Mouse (Mus musculus): ENCODE results near the gene Myrip. TPM values are rescaled to one million over a fixed set of nuclear protein-coding genes. Genes with fewer than 3 reads are reported as not detected.
A peak's percentile ranks its signal among the peaks of the same experiment; 100 is the strongest.

The Myrip gene
- polyA plus RNA-seq, 1 experiment, result 1.3 TPM

- Histone ChIP-seq H3K27me3 (replicated peaks; ENCODE audit: control insufficient read depth, insufficient read depth, low read length) (no peaks in the 10 kb centered on the region), H3K27ac (ENCODE audit: insufficient read depth, low read depth, low read length) (no peak overlapping the region), H3K36me3 (ENCODE audit: control insufficient read depth, insufficient read depth, low read length) (no peaks in the 10 kb centered on the region), H3K4me3 (ENCODE audit: insufficient read depth, low read depth, low read length) (no peak overlapping the region), H3K4me1 (ENCODE audit: control insufficient read depth, insufficient read depth, low read length) (no peaks in the 10 kb centered on the region)
- DNase-seq, result no peak
- TF ChIP-seq POLR2A (IDR thresholded peaks at IDR 0.05; ENCODE audit: low read depth, low read length) (no peak), CTCF (conservative IDR thresholded peaks at IDR 0.05; ENCODE audit: insufficient read depth, insufficient read length, low read depth, low read length) (no peak)
- 55% methylated on average over 7 of the region's 7 CpGs for WGBS
These were observed 123.3 kb downstream of the Myrip start for GRCm38 (mm10) chr9:120424567-120424966.

DNA sequence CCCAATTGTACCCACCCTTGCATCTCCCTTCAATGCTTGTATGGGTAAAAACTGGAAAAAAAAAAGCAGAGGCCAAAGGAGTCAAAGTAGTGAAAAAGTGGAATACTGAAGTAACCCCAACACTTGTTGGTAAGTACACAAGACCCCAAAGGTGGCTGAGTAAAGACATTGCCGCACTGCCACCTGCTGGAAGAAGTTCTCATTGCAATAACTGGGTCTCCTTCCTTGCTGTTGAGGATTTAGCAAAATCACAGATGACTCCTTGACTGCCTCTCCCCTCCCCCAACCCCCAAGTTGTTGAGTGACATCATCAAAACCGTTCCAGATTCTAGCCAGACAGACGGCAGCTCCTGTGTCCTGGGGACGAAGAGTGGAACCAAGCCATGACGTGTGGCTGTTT, 124.5 kb downstream of the Myrip start:
- Histone ChIP-seq H3K36me3 (ENCODE audit: control insufficient read depth, insufficient read depth, low read length) (no peaks in the 10 kb centered on the region), H3K4me1 (ENCODE audit: control insufficient read depth, insufficient read depth, low read length) (no peaks in the 10 kb centered on the region), H3K27me3 (replicated peaks; ENCODE audit: control insufficient read depth, insufficient read depth, low read length) (no peaks in the 10 kb centered on the region), H3K4me3 (ENCODE audit: insufficient read depth, low read depth, low read length) (no peak overlapping the region), H3K27ac (ENCODE audit: insufficient read depth, low read depth, low read length) (no peak overlapping the region)
- TF ChIP-seq CTCF (conservative IDR thresholded peaks at IDR 0.05; ENCODE audit: insufficient read depth, insufficient read length, low read depth, low read length) (peak; percentile 60), POLR2A (IDR thresholded peaks at IDR 0.05; ENCODE audit: low read depth, low read length) (no peak)
- WGBS, result 42% methylated on average over 5 of the region's 5 CpGs
- DNase-seq, result peak; percentile 28

DNA sequence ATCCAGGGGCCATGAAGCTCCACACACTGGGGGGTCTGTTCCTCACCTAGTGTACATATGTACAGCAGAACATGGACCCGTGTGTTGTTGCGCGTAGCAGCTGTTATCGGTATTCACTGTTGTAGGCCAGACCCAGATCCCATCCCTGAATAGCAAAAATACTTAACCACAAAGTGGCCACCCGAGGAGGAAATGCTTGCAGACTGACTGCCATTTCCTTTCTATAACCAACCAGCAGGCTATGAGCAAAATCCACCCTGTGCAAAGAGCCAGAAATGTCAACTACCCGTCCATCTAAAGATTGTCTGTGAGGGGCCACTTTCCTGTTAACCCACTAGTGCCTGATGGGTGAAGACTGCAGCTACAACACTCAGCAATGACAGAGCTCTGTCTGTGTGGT, 126.9 kb downstream of the Myrip start:
- WGBS, result 60% methylated on average over 6 of the region's 6 CpGs
- no peaks in the 10 kb centered on the region for H3K27me3 ChIP-seq (replicated peaks; ENCODE audit: control insufficient read depth, insufficient read depth, low read length)
- no peak for DNase-seq
- no peaks in the 10 kb centered on the region for H3K4me1 ChIP-seq (ENCODE audit: control insufficient read depth, insufficient read depth, low read length)
- H3K27ac ChIP-seq (ENCODE audit: insufficient read depth, low read depth, low read length), result no peak overlapping the region
- no peak for TF ChIP-seq POLR2A (IDR thresholded peaks at IDR 0.05; ENCODE audit: low read depth, low read length)
- H3K36me3 ChIP-seq (ENCODE audit: control insufficient read depth, insufficient read depth, low read length), result no peaks in the 10 kb centered on the region
- no peak overlapping the region for H3K4me3 ChIP-seq (ENCODE audit: insufficient read depth, low read depth, low read length)

DNA sequence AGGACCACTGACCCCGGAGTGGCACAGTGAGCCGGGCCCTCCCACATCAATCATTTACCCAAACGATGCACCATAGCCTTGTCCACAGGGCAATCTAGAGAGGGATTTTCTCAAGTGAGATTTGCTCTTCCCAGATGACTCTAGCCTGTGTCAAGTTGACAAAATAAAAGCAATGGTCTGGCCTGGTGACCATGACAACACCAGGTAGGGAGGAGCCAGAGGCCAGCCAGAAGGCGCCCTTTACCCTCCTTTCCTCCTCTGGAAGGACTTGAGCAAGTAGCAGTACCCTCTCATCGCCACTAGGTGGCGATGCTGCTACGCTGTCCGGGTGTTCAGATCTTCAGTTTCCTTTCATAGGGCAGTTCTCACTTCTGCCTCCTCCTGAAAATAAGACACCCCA, 132.4 kb downstream of the Myrip start:
- Histone ChIP-seq H3K27ac (ENCODE audit: insufficient read depth, low read depth, low read length) (no peak overlapping the region), H3K4me1 (ENCODE audit: control insufficient read depth, insufficient read depth, low read length) (no peaks in the 10 kb centered on the region), H3K4me3 (ENCODE audit: insufficient read depth, low read depth, low read length) (no peak overlapping the region), H3K36me3 (ENCODE audit: control insufficient read depth, insufficient read depth, low read length) (no peaks in the 10 kb centered on the region), H3K27me3 (replicated peaks; ENCODE audit: control insufficient read depth, insufficient read depth, low read length) (no peaks in the 10 kb centered on the region)
- peak; percentile 81 for DNase-seq
- TF ChIP-seq CTCF (conservative IDR thresholded peaks at IDR 0.05; ENCODE audit: insufficient read depth, insufficient read length, low read depth, low read length) (peak; percentile 96), POLR2A (IDR thresholded peaks at IDR 0.05; ENCODE audit: low read depth, low read length) (no peak)
- WGBS, result 11% methylated on average over 8 of the region's 8 CpGs

DNA sequence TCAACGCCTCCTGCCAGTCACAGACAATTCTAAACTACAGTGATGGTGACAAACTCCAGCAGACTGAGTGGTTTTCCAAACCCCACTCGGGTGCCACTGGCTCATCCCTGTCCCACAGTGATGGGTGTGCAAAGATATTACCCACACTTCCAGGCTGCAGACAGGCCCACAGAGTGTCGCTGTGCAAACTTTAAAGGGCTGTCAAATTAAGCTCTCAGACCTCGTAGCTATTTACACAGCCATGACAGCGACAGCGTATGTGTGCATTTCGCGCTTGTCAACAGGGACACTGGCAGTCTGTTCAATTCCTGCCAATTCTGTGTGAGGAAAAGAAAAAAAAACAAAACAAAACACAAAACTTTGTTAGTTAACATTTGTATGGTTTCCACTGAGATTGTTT, 134.5 kb downstream of the Myrip start:
- H3K4me1 ChIP-seq (ENCODE audit: control insufficient read depth, insufficient read depth, low read length), result no peaks in the 10 kb centered on the region
- WGBS, result 71% methylated on average over 8 of the region's 8 CpGs

GRCm38 (mm10) chr9:120436854-120437253, 135.5 kb downstream of the Myrip start:
- TF ChIP-seq CTCF (conservative IDR thresholded peaks at IDR 0.05; ENCODE audit: insufficient read depth, insufficient read length, low read depth, low read length) (no peak), POLR2A (IDR thresholded peaks at IDR 0.05; ENCODE audit: low read depth, low read length) (no peak)
- no peaks in the 10 kb centered on the region for H3K36me3 ChIP-seq (ENCODE audit: control insufficient read depth, insufficient read depth, low read length)
- 54% methylated on average over 2 of the region's 2 CpGs for WGBS

More for the DNA sequence above, 134.5 kb downstream of the Myrip start:
- DNase-seq, result no peak
- TF ChIP-seq POLR2A (IDR thresholded peaks at IDR 0.05; ENCODE audit: low read depth, low read length) (no peak), CTCF (conservative IDR thresholded peaks at IDR 0.05; ENCODE audit: insufficient read depth, insufficient read length, low read depth, low read length) (no peak)
- H3K27ac ChIP-seq (ENCODE audit: insufficient read depth, low read depth, low read length), result no peak overlapping the region
- no peak overlapping the region for H3K4me3 ChIP-seq (ENCODE audit: insufficient read depth, low read depth, low read length)
- H3K27me3 ChIP-seq (replicated peaks; ENCODE audit: control insufficient read depth, insufficient read depth, low read length), result no peaks in the 10 kb centered on the region
- H3K36me3 ChIP-seq (ENCODE audit: control insufficient read depth, insufficient read depth, low read length), result no peaks in the 10 kb centered on the region

DNA sequence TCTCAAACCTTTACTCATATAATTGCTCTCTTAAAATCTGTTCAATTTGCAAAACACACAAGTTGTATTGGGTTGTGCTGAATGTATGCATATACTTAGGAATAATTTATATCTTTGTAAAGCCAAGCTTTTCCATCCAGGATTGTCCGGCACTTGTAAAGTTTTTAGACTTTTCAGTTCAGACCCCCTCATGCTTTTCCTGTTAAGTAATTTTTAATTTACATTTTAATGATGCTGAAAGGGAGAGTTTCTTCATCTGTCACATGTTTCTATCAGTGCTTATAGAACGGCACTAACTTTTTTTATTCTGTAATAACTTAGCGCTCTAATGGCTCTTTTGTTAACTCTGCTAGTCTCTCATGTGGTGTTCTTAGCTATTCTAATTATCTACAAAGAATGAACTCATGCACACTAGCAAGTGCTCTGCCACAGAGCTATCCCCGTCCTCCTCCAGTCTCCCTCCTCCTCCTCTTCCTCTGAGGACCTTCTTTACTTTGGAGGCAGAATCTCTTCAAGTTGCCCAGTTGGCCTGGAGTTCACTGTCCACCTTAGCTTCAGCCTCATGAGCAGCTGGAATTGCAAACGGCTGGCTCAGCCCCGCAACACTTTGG, 136.1 kb downstream of the Myrip start:
- no peak for DNase-seq
- Histone ChIP-seq H3K27me3 (replicated peaks; ENCODE audit: control insufficient read depth, insufficient read depth, low read length) (no peaks in the 10 kb centered on the region), H3K4me1 (ENCODE audit: control insufficient read depth, insufficient read depth, low read length) (no peaks in the 10 kb centered on the region), H3K36me3 (ENCODE audit: control insufficient read depth, insufficient read depth, low read length) (no peaks in the 10 kb centered on the region), H3K4me3 (ENCODE audit: insufficient read depth, low read depth, low read length) (no peak overlapping the region), H3K27ac (ENCODE audit: insufficient read depth, low read depth, low read length) (no peak overlapping the region)
- 71% methylated on average over 6 of the region's 6 CpGs for WGBS
- TF ChIP-seq CTCF (conservative IDR thresholded peaks at IDR 0.05; ENCODE audit: insufficient read depth, insufficient read length, low read depth, low read length) (no peak), POLR2A (IDR thresholded peaks at IDR 0.05; ENCODE audit: low read depth, low read length) (no peak)

More at GRCm38 (mm10) chr9:120436854-120437253, 135.5 kb downstream of the Myrip start:
- Histone ChIP-seq H3K27ac (ENCODE audit: insufficient read depth, low read depth, low read length) (no peak overlapping the region), H3K4me1 (ENCODE audit: control insufficient read depth, insufficient read depth, low read length) (no peaks in the 10 kb centered on the region), H3K4me3 (ENCODE audit: insufficient read depth, low read depth, low read length) (no peak overlapping the region), H3K27me3 (replicated peaks; ENCODE audit: control insufficient read depth, insufficient read depth, low read length) (no peaks in the 10 kb centered on the region)
- no peak for DNase-seq
